In the genomic region with DNA sequence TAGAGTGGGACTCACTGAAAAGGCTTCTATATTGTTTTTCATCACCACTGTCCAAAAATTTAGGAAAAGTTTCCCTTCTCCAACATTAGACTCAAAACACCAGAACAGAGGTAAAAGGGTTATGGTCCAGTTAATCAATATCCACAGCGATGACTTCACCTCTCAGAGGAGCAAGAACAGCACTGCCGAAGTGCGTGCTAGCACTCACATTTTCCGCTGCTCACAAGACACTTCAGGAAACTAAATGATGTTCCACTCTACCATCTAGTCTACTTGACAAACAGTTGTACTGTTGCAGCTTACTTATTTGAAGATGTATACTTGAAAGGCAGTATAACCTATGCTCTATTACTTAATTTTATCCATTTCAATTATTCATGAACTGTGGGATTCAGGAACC, we compare ENCODE assay signal across 24 mouse cellular contexts. TPM values are rescaled to one million over a fixed set of nuclear protein-coding genes. Genes with fewer than 3 reads are reported as not detected.
DNase-seq lines count a peak whose midpoint lies in the region; ATAC-seq and TF ChIP-seq lines count a peak whose summit lies in the region.
"Had no signal": no experiment of that assay in that cellular context is flagged by ENCODE, and none has a peak within 500 bp of the region (broad histone marks: within the 10 kb centered on the region; RNA-seq: fewer than 3 reads in every experiment).

No protein-coding gene starts in this region.

- no peaks in the 10 kb centered on the region for H3K4me1 ChIP-seq in CH12.LX (ENCODE audit: control insufficient read depth in 1 of 2, insufficient read depth in 2 of 2)

- TF ChIP-seq RAD21 in CH12.LX (IDR thresholded peaks at IDR 0.05; ENCODE audit: low read depth, low read length), result no peak

- ATAC-seq in CD4-positive, CD25-positive, alpha-beta regulatory T cell, adult 4 months, result no peak
- ATAC-seq in inflammation-experienced regulatory T-cells, adult 6 months, result peak; percentile 41
- ATAC-seq: activated CD4-positive, CD25-positive, alpha-beta regulatory T cell, adult 4 months; Patski had no signal

- no peak overlapping the region for H3K4me3 ChIP-seq in CH12.LX (replicated peaks in 1 of 3; ENCODE audit: low read depth in 2 of 3, low read length in 2 of 3, poor library complexity in 1 of 3)

- TF ChIP-seq POLR2A in CH12.LX (IDR thresholded peaks at IDR 0.05; ENCODE audit: low read depth, low read length), result no peak

- no peaks in the 10 kb centered on the region for H3K27me3 ChIP-seq in CH12.LX (replicated peaks)

- in situ Hi-C loops in CH12.LX (cut with MboI; ENCODE audit: low pct_ligation_motif_present, low pct_unique_long_range_greater_than_20kb, low sequenced_read_pairs), result no loop called here

- H3K27ac ChIP-seq in CH12.LX (ENCODE audit: insufficient read depth, low read depth), result no peak overlapping the region

- peak; percentile 2 for DNase-seq in CD4-positive, CD25-positive, alpha-beta regulatory T cell, adult 2 months (ENCODE audit: low read depth, low spot score)
- DNase-seq in CD4-positive helper T cell, adult 2 months (ENCODE audit: low read depth, low spot score), result peak; percentile 3
- peak; percentile 40 for DNase-seq in CH12.LX (ENCODE audit: extremely low read depth)
- DNase-seq in kidney, postnatal 14 days, result no peak
- DNase-seq in retina, embryonic 14.5 days (ENCODE audit: low spot score), result no peak
- no peak for DNase-seq in lung, postnatal 14 days
- DNase-seq: adrenal gland, adult 2 months; adrenal gland, adult 8-10 months; adrenal gland, postnatal 10 days; adrenal gland, postnatal 14 days; adrenal gland, postnatal 25 days; adrenal gland, postnatal 36 days; B cell, adult 2 months; cerebellum, adult 11 months; cerebellum, adult 11-12 months; cerebellum, adult 18-20 months; cerebellum, adult 2 months; cerebellum, adult 8-10 months; cerebellum, adult 9-10 months had no signal

- no peaks in the 10 kb centered on the region for H3K9me3 ChIP-seq in CH12.LX (replicated peaks; ENCODE audit: low read length)
- H3K9me3 ChIP-seq: G1E had no signal

- no peak overlapping the region for H3K9ac ChIP-seq in CH12.LX (ENCODE audit: insufficient read depth, low read depth)

- H3K79me2 ChIP-seq in CH12.LX (replicated peaks; ENCODE audit: control insufficient read depth, extremely low read depth, insufficient read depth, poor library complexity, severe bottlenecking), result no peaks in the 10 kb centered on the region; the same call in 1 of the 2 replicates

- TF ChIP-seq CTCF in CH12.LX (conservative IDR thresholded peaks at IDR 0.05 in 1 of 2, IDR thresholded peaks at IDR 0.05 in 1 of 2; ENCODE audit: low read depth in 2 of 2, low read length in 2 of 2), result no peak

- H3K4me2 ChIP-seq in CH12.LX (ENCODE audit: insufficient read depth, low read depth, poor library complexity, severe bottlenecking), result no peak overlapping the region

- peak; percentile 64 for TF ChIP-seq EP300 in CH12.LX (IDR thresholded peaks at IDR 0.05; ENCODE audit: low read length)

- H3K36me3 ChIP-seq in CH12.LX (replicated peaks in 1 of 2; ENCODE audit: control insufficient read depth in 1 of 2, insufficient read depth in 1 of 2, low read length in 1 of 2), result peaks cover 5 to 27% of the 10 kb centered on the region in 2 experiments

- dilution Hi-C loops in CH12.LX (cut with MboI; ENCODE audit: extremely low pct_ligation_motif_present, extremely low pct_unique_long_range_greater_than_20kb, low sequenced_read_pairs), result no loop called here

TF ChIP-seq in CH12.LX, 34 proteins besides CTCF, POLR2A, EP300 and RAD21:
- TF ChIP-seq JUN (IDR thresholded peaks at IDR 0.05; ENCODE audit: insufficient read depth, low read depth, low read length) (peak; percentile 66), BHLHE40 (IDR thresholded peaks at IDR 0.05; ENCODE audit: low read depth, low read length) (peak; percentile 65), JUND (conservative IDR thresholded peaks at IDR 0.05; ENCODE audit: low read depth, low read length) (peak; percentile 77), ETS1 (conservative IDR thresholded peaks at IDR 0.05; ENCODE audit: low read depth, low read length) (0 out of 2 replicates have a peak, but pooled peaks have one; percentile 41), SIN3A (IDR thresholded peaks at IDR 0.05; ENCODE audit: low read length) (no peak), TBP (conservative IDR thresholded peaks at IDR 0.05; ENCODE audit: low read depth, low read length) (no peak), KAT2A (IDR thresholded peaks at IDR 0.05; ENCODE audit: insufficient replicate concordance, low read length) (no peak), MXI1 (IDR thresholded peaks at IDR 0.05; ENCODE audit: low read depth, low read length) (no peak)

RNA-seq across cellular contexts. Expression of gene Pola1, which starts 37.7 kb away (rescaled TPM):
- 1 to 10 TPM; 8.1 to 8.6 TPM for polyA plus RNA-seq in CD4-positive, CD25-positive, alpha-beta regulatory T cell, adult 4 months (2017; shearing (Covaris generic))
- total RNA-seq in CH12.LX (2012; rRNA removed) (29.6 and 33.9 TPM in 2 replicates), CH12.LX (2014; rRNA removed) (38.0 and 47.0 TPM in 2 replicates)
- polyA plus RNA-seq in CH12.LX (2012; ENCODE audit: insufficient read length, low read depth), result 29.3 and 33.5 TPM in 2 replicates
- 10 to 100 TPM in 1 of 3 experiments, 1 to 10 TPM in 2; 7.4 to 27.6 (median 7.7) TPM for polyA plus RNA-seq in inflammation-experienced regulatory T-cells, adult 6 months (2017; shearing (Covaris generic))

Comparison
In these comparisons a context has a peak if more than half of its experiments do, and no peak if none do; other contexts are left out.
1. DNase-seq: peak in CD4-positive, CD25-positive, alpha-beta regulatory T cell, adult 2 months (single experiment), CD4-positive helper T cell, adult 2 months (single experiment) and CH12.LX (single experiment); none in kidney, postnatal 14 days (single experiment), retina, embryonic 14.5 days (single experiment) and lung, postnatal 14 days (single experiment).